Mouse (Mus musculus) embryo, embryonic 11 days (tissue): ENCODE measurements at regions not wholly inside any gene's neighbourhood (a gene's known extent, or its start where the extent isn't known, plus 50 kb on each side); places are given as distances from the start of the nearest gene placed in this dataset.
A peak's percentile ranks its signal among the peaks of the same experiment; 100 is the strongest.
"Not testable (repeated sequence)": the region's sequence is repeated elsewhere in the genome, so short reads cannot be mapped to it uniquely, and the experiment has no call there.

ENCODE experiments used
- DNase-seq: peaks from one replicate; pipeline ENCODE4 v3.0.0-alpha.2; 2015

- no peak for DNase-seq
These were observed 312.5 kb upstream of the Klf6 start for GRCm38 (mm10) chr13:5548768-5549167.

- DNase-seq: no peak
These were observed 312.1 kb upstream of the Klf6 start for GRCm38 (mm10) chr13:5549175-5549574.

DNA sequence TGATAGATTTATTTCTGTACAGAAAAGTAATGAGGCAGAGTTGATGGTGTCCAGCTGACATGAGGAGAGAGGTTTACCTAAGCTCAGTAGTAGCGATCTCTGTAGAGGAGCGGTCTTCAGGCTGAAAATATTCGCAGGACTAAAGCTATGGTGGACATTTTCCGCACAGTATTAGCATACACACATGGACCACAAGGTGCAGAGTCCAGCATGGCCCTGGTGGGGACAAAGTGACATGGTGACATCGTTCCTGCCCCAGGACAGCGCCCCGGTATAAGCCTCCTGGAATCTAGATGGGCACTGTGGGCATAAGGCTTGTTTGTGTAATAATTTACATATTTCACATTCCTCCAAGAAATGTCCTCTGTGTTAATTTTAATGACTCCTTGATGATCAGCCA is 311.5 kb upstream of the Klf6 start:
- DNase-seq: no peak

DNA sequence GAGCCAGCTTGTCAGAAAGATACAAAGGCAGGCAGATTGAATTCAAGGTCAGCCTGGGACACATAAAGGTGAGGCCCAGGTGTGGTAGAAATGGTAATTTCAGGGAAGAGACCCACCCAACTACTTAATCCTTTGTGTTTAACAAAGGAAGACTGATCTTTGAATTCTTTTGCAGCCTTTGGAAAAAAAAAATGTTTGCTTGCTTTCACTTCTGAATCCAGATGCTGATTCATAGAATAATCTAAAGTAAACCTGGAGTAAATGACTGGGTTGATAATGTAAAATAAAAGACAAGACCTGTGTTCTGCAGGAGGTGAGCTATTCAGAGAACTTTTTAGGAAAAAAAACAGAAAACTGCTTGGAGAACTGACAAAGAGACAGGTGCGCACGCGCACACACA is 310.9 kb upstream of the Klf6 start:
- no peak for DNase-seq

GRCm38 (mm10) chr13:5551131-5551530 is 310.2 kb upstream of the Klf6 start:
- no peak for DNase-seq

- DNase-seq: no peak
These were observed 307.8 kb upstream of the Klf6 start for GRCm38 (mm10) chr13:5553461-5553860.

DNA sequence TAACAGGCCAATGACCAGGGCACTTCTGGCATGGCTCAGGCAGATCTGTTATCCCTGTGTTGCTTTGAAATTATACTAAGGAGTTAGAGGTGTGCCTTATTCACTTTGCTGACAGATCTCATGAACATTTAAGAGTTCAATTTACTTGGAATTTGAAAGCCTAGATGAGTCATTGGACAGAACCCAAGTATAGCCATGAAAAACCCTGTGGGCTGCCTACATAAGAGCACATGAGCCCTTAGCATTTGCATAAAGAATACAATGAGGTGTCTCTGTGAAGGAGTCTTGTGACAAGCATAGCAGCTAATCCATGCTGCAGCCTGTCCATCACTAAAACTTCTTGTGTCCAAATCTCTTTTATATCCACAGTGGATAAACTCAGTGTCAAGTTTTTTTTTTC is 303.2 kb upstream of the Klf6 start:
- DNase-seq: no peak

- no peak for DNase-seq
These were observed 294.8 kb upstream of the Klf6 start for GRCm38 (mm10) chr13:5566479-5566878.

DNA sequence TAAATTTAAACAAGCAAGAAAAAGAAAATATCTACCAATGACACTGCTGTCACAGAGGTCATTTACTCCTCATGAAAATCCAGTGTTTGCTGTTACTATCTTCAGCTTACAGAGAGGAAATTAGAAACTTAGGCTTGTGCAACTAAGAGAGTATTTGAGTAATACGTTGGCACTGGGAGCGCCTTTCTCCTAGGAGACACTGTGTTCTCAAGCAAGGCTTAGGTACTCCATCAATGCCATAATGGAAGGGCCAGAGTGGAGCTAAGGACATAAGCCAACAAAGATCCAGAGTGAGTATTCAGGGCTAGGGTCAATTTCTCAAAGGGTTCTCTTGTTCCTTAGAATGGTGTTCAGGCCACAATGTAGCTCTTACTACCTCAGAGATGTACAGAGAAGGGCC is 294.4 kb upstream of the Klf6 start:
- DNase-seq: no peak

GRCm38 (mm10) chr13:5569579-5569978 is 291.7 kb upstream of the Klf6 start:
- no peak for DNase-seq

GRCm38 (mm10) chr13:5570386-5570785 is 290.9 kb upstream of the Klf6 start:
- no peak for DNase-seq

- no peak for DNase-seq
These were observed 284.7 kb upstream of the Klf6 start for GRCm38 (mm10) chr13:5576568-5576967.

- not testable (repeated sequence) for DNase-seq
These were observed 277.6 kb upstream of the Klf6 start for GRCm38 (mm10) chr13:5583681-5584080.

GRCm38 (mm10) chr13:5587196-5587595 is 274.1 kb upstream of the Klf6 start:
- no peak for DNase-seq

- DNase-seq: no peak
These were observed 270.0 kb upstream of the Klf6 start for GRCm38 (mm10) chr13:5591286-5591685.

DNA sequence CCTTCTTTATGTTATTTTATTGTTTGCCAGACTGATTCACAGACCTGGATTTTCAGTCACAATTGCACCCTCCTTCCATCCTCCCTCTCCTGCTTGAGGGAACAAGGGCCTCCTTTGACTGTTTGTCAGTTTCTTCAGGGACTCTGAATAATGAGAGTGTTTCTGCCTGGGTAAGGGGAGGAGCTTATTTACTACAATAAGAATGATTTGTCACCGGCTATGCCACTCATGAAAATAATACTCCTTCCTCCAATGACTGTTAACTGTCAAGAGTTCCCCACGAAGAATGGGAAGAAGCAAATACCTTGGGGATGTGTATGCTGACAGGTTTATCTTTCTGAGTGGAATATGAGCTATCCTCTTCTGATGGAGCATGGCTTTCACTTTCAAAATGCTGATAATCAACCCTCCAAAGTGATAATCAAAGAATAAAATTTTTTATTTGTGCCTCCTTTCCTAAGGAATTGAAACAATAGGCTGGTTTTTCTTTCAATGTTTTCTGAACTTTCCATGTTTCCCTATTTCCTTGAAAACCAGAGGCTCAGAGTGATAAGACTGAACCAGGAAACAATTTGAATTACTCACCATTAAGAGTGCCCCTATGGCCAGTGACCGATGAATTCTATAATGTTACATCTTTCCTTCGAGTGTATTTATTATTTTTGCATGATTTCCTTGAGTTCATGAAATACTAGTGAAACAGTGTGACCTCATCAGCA is 269.3 kb upstream of the Klf6 start:
- peak; percentile 26 for DNase-seq

DNA sequence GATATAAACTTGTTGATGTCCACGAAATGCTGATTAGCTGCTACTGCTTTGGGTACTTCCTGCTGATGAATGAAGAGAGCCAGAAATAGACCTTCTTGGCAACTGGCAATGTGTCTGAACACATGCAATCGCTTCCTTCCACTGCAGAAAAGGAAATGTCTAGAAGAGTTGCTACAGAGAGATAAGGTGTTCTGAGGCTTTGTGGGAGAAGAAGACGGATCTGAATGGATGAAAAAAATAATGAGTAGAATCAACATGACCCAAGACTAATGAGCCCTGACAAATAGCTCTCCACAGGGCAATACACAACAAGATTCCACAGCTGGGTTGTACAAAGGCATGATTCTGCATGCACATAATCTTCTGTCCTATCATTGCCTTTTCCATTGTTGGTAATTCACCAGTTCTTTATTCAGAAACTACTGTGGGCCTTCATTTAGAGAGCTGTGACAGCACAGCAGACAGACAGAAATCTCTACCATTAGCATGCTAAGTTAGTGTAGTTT is 268.7 kb upstream of the Klf6 start:
- peak; percentile 8 for DNase-seq

DNA sequence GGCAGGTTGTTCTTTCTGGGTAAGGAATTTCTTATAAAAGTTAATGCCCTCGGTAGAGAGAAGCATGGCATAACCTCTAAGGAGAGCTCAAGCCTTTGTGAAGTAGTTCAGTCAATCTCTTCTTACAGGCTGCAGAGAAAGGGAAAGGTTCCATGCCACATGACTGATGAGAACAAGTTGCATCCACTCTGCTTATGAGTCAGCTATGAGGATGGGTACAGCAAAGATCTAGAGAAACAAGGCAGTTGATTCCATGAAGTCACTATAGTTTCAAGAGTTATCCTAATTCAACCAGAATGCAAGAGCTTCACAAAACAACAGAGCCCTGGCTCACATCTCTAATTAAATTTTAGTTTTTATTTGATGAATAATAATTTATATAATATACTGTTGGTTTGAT is 259.6 kb upstream of the Klf6 start:
- DNase-seq: no peak

DNA sequence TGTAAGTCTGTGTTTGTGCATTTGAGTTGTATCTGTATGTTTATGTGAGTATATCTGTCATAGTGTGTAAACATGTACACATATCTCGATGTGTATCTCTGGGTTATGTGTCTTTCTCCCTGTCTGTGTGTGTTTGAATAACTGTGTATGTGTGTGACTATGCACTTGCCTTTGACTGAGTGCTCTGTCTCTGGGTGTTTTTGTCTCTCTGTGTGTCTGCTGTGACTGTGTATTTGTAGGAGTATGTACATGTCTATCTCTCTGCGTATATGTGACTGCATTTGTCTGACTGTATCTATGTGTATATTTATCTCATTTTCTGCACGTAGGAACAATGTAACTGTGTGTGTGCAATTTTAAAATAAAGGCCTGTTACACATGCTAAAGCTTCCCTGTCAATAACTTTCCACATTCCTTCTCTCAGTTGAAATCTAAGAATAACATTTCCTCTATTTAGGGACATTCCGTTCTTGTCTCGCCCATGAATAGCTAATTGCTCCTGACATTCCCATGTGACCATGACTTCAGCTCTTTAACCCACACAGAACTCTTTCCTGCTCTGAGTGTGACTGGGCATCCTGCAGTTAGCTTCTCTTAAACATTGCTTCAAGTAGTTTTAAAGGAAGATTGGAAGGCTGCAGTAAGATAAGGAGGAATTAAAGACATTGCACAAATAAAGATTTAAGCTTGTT is 257.2 kb upstream of the Klf6 start:
- DNase-seq: peak; percentile 35

- DNase-seq: no peak
These were observed 255.9 kb upstream of the Klf6 start for GRCm38 (mm10) chr13:5605418-5605817.

DNA sequence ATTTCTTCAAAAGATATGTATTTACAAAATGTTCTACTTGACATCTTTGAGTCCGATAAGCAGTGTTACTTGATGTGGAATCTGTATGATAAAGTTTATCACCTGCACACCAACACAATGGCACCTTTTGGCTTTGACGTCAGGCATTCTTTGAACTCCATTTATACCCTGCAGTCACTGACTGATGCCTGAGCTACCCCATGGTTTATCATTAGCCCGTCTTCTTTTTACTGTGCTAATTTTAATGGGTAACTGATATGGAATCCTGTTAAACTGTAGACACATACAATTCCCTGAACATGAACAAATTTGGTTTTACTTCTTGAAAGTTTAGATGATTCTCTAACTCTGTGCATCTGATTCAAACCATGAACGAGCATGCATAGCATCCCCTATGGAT is 253.8 kb upstream of the Klf6 start:
- no peak for DNase-seq

DNA sequence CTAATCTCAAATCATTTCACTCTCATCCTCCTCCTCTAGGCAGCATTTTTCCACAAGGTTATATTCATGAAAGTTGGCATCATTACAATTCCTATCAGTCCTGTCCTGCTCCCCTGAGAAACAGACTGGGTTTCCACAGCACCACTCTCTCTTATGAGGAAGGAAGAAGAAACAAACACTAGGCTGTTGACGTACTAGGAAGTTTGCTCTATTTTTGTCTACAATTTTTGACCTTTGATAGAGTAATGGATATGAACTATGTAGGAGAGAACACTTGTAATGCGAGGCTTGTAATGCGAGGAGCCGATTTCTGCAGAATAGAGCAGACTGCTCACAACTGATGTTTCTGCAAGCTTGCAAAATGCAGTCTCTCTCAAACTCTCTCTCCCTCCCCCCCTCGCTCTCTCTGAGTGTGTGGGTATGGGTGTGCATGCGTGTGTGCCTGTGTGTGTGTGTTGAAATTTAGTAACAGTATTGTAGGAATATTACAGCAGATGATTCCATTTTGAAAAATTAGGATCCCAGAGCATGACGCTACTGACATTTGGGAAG is 247.0 kb upstream of the Klf6 start:
- DNase-seq: no peak

GRCm38 (mm10) chr13:5614833-5615232 is 246.4 kb upstream of the Klf6 start:
- DNase-seq: no peak

GRCm38 (mm10) chr13:5615327-5615726 is 246.0 kb upstream of the Klf6 start:
- no peak for DNase-seq
